Mouse (Mus musculus): Measurements from ENCODE around the gene Fkbp1b. TPM values are rescaled to one million over a fixed set of nuclear protein-coding genes. Genes with fewer than 3 reads are reported as not detected.
"Not testable (repeated sequence)": the region's sequence is repeated elsewhere in the genome, so short reads cannot be mapped to it uniquely, and the experiment has no call there.

Gene Fkbp1b
- polyA plus RNA-seq, 1 experiment = 0.04 TPM

DNA sequence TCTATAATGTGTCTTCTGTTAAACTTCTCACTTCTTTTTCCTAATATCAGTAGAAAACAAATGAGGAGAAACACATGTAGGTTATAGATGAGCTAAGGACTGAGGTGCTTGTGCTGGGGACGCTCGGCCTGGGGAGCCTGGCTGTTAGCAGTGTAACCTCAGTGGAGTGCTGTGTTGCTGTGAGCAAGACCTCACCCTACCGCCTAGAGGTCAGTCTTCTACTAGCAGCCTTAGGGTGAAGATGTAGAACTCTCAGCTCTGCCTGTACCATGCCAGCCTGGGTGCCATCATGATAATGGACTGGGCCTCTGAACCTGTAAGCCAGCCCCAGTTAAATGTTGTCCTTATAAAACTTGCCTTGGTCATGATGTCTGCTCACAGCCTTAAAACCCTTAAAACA lies 14.1 kb downstream of the Fkbp1b start:
- peaks cover 94% of the 10 kb centered on the region for H3K36me3 ChIP-seq (ENCODE audit: control insufficient read depth)
- TF ChIP-seq TAL1 (IDR thresholded peaks at IDR 0.05; ENCODE audit: low read length) (no peak), GATA1 (IDR thresholded peaks at IDR 0.05; ENCODE audit: low read length) (no peak)
- no peaks in the 10 kb centered on the region for H3K9me3 ChIP-seq (ENCODE audit: control insufficient read depth, low read length)
- H3K4me1 ChIP-seq (ENCODE audit: control insufficient read depth) = no peaks in the 10 kb centered on the region
- no peaks in the 10 kb centered on the region for H3K27me3 ChIP-seq (ENCODE audit: control insufficient read depth)
- H3K4me3 ChIP-seq (replicated peaks) = no peak overlapping the region

DNA sequence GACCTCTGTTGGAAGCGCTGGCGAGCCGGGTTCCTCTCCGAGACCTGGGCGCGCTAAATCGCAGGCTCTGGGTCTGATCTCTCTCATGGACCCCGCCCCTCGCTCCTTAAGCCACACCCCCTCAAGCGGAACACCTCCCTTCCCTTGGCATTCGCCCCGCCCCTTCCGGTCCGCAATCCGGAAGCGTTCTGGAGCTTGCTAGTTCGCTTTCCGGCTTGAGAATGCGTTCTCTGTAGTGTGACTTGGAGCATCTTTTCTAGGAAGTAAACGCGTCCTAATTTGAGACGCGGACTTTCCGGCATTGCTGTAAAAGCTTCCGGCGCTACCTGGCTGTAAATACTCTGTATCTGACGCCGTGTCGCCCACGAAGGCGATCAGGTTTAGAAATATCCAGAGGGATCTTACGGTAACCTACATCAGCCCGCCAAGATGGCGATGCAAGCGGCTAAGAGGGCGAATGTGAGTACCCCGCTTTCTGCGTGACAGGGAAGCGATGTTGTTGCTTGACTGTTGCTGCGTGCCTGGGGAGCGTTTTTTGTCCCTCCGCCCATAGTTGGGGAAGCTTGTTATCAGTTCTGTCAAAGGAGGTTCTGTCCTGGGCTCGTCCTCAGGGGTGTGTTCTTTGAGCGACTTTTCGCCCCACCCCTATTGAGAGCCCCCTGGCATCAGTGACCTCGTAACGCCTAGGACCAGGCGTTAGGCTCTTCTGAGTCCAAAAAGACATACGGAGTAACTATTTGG lies 23.9 kb downstream of the Fkbp1b start, which contains the start of gene Sf3b6:
Gene Sf3b6, plus strand, starts transcription at position 184 of the 741 bp plus-strand sequence.
- peaks cover 35% of the 10 kb centered on the region for H3K36me3 ChIP-seq (ENCODE audit: control insufficient read depth)
- H3K4me3 ChIP-seq (replicated peaks) = peak within 1 kb of the TSS; percentile 70
- peaks cover 6% of the 10 kb centered on the region for H3K27me3 ChIP-seq (ENCODE audit: control insufficient read depth)
- TF ChIP-seq GATA1 (IDR thresholded peaks at IDR 0.05; ENCODE audit: low read length) (peak; percentile 41), TAL1 (IDR thresholded peaks at IDR 0.05; ENCODE audit: low read length) (no peak)
- peaks cover 37% of the 10 kb centered on the region for H3K4me1 ChIP-seq (ENCODE audit: control insufficient read depth)
- no peaks in the 10 kb centered on the region for H3K9me3 ChIP-seq (ENCODE audit: control insufficient read depth, low read length)

DNA sequence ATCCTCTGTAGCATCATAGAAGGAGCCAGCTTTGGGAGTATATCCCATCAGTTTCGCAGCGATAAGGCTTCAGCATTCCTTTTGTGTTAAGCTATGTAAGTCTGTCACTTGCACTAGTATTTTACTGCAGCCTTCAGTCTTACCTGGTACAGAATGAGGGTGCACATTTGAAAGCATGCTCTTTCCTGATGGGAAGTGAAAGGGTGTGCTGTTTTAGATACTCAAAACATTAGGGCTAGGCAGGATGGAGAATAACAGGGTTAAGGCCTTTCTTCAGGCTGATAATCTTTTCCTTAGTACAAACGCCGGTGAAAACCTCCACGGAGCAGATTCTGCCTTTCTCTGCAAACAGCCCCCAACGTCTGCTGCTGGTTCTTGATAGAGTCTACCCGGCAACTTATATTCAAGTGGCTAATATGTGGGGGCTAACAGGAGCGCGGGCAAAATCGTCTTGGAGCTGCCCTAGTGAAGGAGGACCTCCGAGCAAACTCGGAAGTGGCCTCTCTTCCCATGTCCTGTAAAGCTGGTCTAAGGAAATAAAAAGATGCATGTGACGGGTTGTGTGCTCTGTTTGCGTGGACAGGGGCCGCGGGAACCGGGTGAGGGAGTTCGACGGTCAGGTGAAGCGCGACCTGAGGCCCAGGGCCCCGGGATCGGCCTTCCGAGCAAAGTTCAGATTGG lies 24.6 kb downstream of the Fkbp1b start:
- peaks cover 9% of the 10 kb centered on the region for H3K27me3 ChIP-seq (ENCODE audit: control insufficient read depth)
- TF ChIP-seq TAL1 (IDR thresholded peaks at IDR 0.05; ENCODE audit: low read length) (no peak), GATA1 (IDR thresholded peaks at IDR 0.05; ENCODE audit: low read length) (no peak)
- H3K9me3 ChIP-seq (ENCODE audit: control insufficient read depth, low read length) = no peaks in the 10 kb centered on the region
- H3K4me1 ChIP-seq (ENCODE audit: control insufficient read depth) = peaks cover 37% of the 10 kb centered on the region
- peak overlapping the region; percentile 70 for H3K4me3 ChIP-seq (replicated peaks)
- peaks cover 28% of the 10 kb centered on the region for H3K36me3 ChIP-seq (ENCODE audit: control insufficient read depth)

DNA sequence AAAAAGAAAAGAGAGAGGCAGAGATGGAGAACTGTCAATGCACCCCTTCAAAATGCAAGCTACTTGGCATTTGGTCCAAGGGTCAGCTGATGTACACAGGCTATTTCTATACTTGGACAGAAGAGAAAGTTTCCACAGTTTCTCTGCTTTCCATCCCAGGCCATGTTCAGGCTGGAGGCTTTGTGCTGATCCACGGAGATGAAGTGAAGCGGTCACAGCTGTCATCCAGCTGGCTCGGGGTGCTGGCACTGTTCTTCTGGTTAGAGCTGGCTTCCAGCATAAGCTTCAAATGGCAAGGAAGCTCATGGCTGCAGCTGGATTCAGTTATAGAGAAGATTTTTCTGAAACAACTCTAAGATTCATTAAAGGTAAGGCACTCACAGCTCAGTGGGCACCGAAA lies 27.8 kb downstream of the Fkbp1b start:
- Histone ChIP-seq H3K36me3 (ENCODE audit: control insufficient read depth) (no peaks in the 10 kb centered on the region), H3K4me1 (ENCODE audit: control insufficient read depth) (peaks cover 23% of the 10 kb centered on the region), H3K9me3 (ENCODE audit: control insufficient read depth, low read length) (no peaks in the 10 kb centered on the region), H3K4me3 (replicated peaks) (no peak overlapping the region), H3K27me3 (ENCODE audit: control insufficient read depth) (peaks cover 12% of the 10 kb centered on the region)
- no peak for TF ChIP-seq TAL1 (IDR thresholded peaks at IDR 0.05; ENCODE audit: low read length)
- no peak for TF ChIP-seq GATA1 (IDR thresholded peaks at IDR 0.05; ENCODE audit: low read length)

DNA sequence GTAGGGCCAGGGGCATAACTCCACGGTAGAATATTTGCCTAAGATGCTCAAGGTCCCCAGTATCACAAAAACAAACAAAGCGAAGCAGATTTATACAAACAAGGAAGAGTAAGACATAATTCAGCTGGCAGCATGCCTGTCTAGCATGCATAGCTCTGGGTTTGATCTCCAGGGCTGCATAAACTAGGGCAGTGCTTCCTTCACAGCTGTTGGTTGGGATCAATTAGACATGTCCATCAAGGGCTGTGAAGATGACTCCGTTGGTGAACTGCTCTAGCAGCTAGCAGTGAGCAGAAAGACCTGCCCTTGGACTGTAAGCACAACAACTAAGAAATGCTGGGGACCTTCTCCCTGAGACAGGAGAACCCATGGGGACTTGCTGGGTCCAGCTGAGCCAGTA lies 29.7 kb downstream of the Fkbp1b start:
- no peaks in the 10 kb centered on the region for H3K9me3 ChIP-seq (ENCODE audit: control insufficient read depth, low read length)
- H3K36me3 ChIP-seq (ENCODE audit: control insufficient read depth) = no peaks in the 10 kb centered on the region
- no peak for TF ChIP-seq TAL1 (IDR thresholded peaks at IDR 0.05; ENCODE audit: low read length)
- peaks cover 12% of the 10 kb centered on the region for H3K27me3 ChIP-seq (ENCODE audit: control insufficient read depth)
- no peak overlapping the region for H3K4me3 ChIP-seq (replicated peaks)
- H3K4me1 ChIP-seq (ENCODE audit: control insufficient read depth) = peaks cover 10% of the 10 kb centered on the region

DNA sequence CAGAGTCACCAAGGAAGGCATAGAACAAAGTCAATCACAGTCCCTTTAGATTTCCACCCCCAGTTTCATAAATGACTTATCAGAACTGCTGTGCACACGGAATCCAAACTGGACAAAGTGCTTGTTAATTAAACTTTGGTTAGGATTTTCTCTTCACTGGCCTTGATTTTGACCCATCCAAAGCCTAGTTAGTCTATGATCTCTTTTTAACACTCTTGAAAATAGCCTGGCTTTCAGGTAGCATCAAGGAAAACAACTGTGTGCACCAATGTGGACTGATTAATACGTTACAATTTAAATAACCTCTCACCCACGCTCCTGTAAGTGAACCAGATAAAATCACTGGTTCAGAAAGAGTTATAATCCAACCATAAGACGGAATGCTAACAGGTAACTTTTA lies 30.4 kb downstream of the Fkbp1b start:
- Histone ChIP-seq H3K4me3 (replicated peaks) (no peak overlapping the region), H3K4me1 (ENCODE audit: control insufficient read depth) (peaks cover 3% of the 10 kb centered on the region), H3K36me3 (ENCODE audit: control insufficient read depth) (no peaks in the 10 kb centered on the region), H3K27me3 (ENCODE audit: control insufficient read depth) (peaks cover 12% of the 10 kb centered on the region), H3K9me3 (ENCODE audit: control insufficient read depth, low read length) (no peaks in the 10 kb centered on the region)
- TF ChIP-seq TAL1 (IDR thresholded peaks at IDR 0.05; ENCODE audit: low read length) (no peak), GATA1 (IDR thresholded peaks at IDR 0.05; ENCODE audit: low read length) (no peak)

DNA sequence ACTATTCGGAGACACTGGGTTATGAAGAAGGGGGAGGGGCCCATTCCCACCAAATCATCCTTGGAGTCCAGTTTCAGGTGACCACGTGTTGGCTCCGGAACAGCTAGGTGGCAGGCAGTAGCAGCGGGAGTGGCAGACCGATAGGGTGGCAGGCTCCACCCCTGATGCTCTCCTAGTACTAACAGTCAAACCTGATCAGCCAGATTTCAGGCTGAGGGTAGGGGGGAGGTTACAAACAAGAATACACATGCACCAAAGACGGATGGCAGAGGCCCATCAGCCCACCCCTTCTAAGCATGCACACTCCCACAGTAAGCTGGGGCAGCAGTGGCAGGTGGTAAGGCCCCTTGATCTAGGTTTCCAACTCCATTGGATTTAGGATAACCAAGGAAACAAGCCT lies 43.9 kb downstream of the Fkbp1b start:
- not testable (repeated sequence) for H3K4me1 ChIP-seq (ENCODE audit: control insufficient read depth); H3K4me3 ChIP-seq (replicated peaks); H3K27me3 ChIP-seq (ENCODE audit: control insufficient read depth); H3K9me3 ChIP-seq (ENCODE audit: control insufficient read depth, low read length); H3K36me3 ChIP-seq (ENCODE audit: control insufficient read depth)

DNA sequence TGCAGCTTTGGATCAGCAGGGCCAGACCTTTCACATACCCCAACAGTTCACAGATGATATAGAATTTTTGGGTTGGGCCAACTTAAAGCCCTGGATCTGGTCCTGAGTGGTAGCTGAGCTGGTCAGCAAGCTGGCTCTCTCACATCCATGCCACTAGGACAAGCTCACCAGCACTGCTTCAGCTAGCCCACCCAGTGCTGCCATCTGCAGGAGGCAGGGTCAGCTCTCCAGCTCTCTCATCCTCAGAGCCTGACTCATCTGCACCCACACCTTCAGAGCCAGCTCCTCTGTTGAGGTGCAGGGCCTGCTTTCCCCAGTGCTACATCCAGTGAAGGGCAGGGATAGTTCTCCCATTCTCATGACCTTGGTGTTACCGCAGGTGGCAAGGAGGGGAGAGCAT lies 47.7 kb downstream of the Fkbp1b start:
- no peaks in the 10 kb centered on the region for H3K27me3 ChIP-seq (ENCODE audit: control insufficient read depth)
- H3K4me3 ChIP-seq (replicated peaks) = no peak overlapping the region
- H3K9me3 ChIP-seq (ENCODE audit: control insufficient read depth, low read length) = no peaks in the 10 kb centered on the region
- H3K4me1 ChIP-seq (ENCODE audit: control insufficient read depth) = no peaks in the 10 kb centered on the region
- TF ChIP-seq GATA1 (IDR thresholded peaks at IDR 0.05; ENCODE audit: low read length) (no peak), TAL1 (IDR thresholded peaks at IDR 0.05; ENCODE audit: low read length) (no peak)
- H3K36me3 ChIP-seq (ENCODE audit: control insufficient read depth) = no peaks in the 10 kb centered on the region

DNA sequence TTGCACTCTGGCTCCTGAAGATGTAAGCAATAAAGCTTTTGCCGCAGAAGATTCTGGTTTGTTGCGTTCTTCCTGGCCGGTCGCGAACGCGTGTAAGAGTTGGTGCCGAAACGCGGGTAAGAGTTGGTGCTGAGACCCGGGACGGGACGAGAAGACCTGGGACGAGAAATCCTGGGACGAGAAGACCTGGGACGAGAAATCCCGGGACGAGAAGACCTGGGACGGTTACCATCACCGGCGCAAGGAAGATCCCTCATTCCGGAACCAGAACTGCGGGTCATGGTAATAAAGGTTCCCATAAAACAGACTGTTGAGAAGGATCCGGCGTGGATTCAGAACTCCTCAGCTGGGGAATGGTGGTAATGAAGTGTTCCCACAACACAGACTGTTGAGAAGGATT lies 53.3 kb downstream of the Fkbp1b start:
- H3K36me3 ChIP-seq (ENCODE audit: control insufficient read depth); H3K9me3 ChIP-seq (ENCODE audit: control insufficient read depth, low read length); H3K4me3 ChIP-seq (replicated peaks); H3K27me3 ChIP-seq (ENCODE audit: control insufficient read depth); H3K4me1 ChIP-seq (ENCODE audit: control insufficient read depth): not testable (repeated sequence)

DNA sequence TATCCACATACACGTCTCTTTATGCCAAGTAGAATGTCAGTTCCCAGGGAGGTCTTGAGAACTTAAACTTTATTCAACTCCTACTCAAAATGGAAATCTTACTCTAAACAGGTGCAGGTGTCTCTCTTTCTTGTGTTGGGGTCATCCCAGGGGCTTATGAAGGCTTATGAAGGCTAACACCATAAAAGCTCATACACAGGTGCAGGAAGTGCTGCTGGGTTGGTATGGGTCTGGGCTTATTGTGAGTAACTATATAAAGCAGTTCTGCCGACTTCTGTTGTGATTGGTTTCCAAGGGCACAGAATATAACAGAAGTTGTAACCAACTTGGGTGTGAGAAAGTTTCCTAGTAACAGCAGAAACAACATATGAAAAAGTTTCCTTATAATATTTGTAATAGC lies 56.9 kb downstream of the Fkbp1b start:
- Histone ChIP-seq H3K4me1 (ENCODE audit: control insufficient read depth) (no peaks in the 10 kb centered on the region), H3K27me3 (ENCODE audit: control insufficient read depth) (no peaks in the 10 kb centered on the region), H3K36me3 (ENCODE audit: control insufficient read depth) (no peaks in the 10 kb centered on the region), H3K9me3 (ENCODE audit: control insufficient read depth, low read length) (no peaks in the 10 kb centered on the region), H3K4me3 (replicated peaks) (no peak overlapping the region)
- TF ChIP-seq TAL1 (IDR thresholded peaks at IDR 0.05; ENCODE audit: low read length) = no peak
- TF ChIP-seq GATA1 (IDR thresholded peaks at IDR 0.05; ENCODE audit: low read length) = no peak

All from erythroblast, embryonic 14.5 days (primary cell).